Mouse (Mus musculus): Measurements from ENCODE around the gene Nfatc4.

DNA sequence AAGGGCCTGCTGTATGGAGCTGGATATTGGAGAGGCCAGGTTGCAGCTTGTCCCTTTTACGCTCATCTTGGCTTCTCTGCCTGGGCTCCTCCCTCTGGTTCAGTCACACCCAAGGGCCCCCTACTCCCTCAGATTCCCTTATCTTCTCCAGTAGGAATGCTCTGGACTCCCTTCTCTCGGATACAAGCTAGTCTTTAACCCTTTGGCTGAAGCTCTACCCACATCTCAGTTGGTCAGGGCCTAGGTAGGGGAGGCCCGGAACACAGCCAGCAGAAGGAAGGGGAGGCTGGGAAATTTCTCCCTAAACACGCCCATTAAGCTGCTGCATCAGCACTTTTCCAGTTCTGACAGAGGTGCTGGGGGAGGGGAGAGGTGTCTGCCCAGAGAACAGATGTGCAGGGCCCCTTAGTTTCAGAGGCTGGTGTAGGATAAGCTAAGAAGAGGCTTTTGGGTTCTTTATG lies 32.2 kb downstream of the Nfatc4 start:
- no peak for TF ChIP-seq POLR2A (IDR thresholded peaks at IDR 0.05; ENCODE audit: low read depth, low read length)
- TF ChIP-seq CTCF (conservative IDR thresholded peaks at IDR 0.05; ENCODE audit: insufficient read depth, insufficient read length, low read depth, low read length) = no peak

Measured in kidney, adult 2 months (tissue).